Mouse (Mus musculus): ENCODE measurements around the gene 4933427D14Rik.

- TF ChIP-seq CTCF (IDR thresholded peaks at IDR 0.05; ENCODE audit: low read depth, low read length) (no peak), POLR2A (IDR thresholded peaks at IDR 0.05; ENCODE audit: insufficient read depth, low read length) (no peak), EP300 (IDR thresholded peaks at IDR 0.05; ENCODE audit: insufficient read depth, low read depth, low read length) (no peak)
Measured at GRCm38 (mm10) chr11:72215410-72215797, 8.1 kb upstream of the 4933427D14Rik start, which contains the start of gene Med31.

Data from ES-Bruce4 (cell line).